Mouse (Mus musculus): ENCODE measurements around the gene Atp8b5. TPM values are rescaled to one million over a fixed set of nuclear protein-coding genes. Genes with fewer than 3 reads are reported as not detected.

Atp8b5 gene
- total and polyA plus RNA-seq, 2 experiments from 2014 or later = 0.52 to 1.8 TPM

DNA sequence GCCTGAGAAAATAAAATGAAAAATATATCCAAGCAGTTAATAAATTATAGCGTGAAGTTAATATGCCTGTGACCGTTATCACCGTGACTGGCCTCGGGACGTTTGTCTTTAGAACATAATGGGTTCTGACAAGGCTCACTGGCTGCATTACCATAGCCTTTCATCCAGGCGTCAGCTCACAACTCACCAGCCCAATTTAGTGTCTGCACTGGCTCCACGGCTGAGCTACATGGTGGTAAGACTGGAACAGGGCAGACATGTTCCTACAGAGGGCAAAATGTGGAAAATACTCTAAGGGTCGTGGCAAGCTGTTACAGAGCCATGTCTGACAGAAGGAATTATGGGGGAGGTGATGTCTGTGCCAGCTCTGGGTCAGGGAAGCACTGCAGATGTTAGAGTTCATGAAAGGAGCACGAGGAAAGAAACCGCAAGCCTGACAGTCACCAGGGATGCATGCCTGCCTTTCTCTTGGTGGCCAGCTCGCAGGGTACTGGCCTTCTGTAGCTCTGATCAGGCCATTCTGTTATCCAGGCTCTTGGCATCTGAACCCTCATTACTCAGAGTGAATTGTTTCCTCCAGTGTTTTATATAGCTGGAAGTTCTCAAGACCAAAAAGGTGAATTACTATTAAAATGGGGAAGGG lies 42.9 kb downstream of the Atp8b5 start:
- ATAC-seq (no peak), DNase-seq (no peak)
- H3K27me3 ChIP-seq (ENCODE audit: insufficient read depth, low read length) = no peaks in the 10 kb centered on the region
- no peak overlapping the region for H3K4me2 ChIP-seq (ENCODE audit: low read depth)
- H3K4me3 ChIP-seq (ENCODE audit: low read depth, low read length) = no peak overlapping the region
- no peaks in the 10 kb centered on the region for H3K4me1 ChIP-seq (ENCODE audit: insufficient read depth)
- no peak overlapping the region for H3K27ac ChIP-seq (ENCODE audit: low read depth, low read length)
- no peak for TF ChIP-seq CTCF (IDR thresholded peaks at IDR 0.05; ENCODE audit: low read depth)
- H3K36me3 ChIP-seq (ENCODE audit: insufficient read depth) = no peaks in the 10 kb centered on the region
- no peaks in the 10 kb centered on the region for H3K9me3 ChIP-seq (ENCODE audit: low read length)
- H3K9ac ChIP-seq = no peak overlapping the region
- WGBS = 35% methylated on average over 11 of the region's 11 CpGs

DNA sequence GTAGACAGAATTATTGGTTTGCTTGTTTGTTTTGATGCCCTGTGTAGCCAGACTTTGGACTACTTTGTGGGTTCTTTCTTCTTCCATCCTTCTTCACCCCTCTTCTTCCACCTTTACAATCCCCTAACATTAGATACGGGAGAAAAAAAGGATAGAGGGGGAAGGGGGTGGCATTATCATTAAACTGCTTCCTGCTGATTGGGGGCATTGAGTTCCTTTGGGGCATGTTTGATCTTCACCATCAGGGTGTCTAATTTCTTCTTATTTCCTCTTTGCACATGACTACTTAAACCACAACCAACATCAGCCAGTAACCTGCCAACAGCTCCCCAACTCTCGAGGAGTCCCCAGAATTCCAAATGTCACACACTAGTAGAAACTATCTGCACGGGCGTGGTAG lies 54.6 kb downstream of the Atp8b5 start:
- Histone ChIP-seq H3K36me3 (ENCODE audit: insufficient read depth) (no peaks in the 10 kb centered on the region), H3K4me1 (ENCODE audit: insufficient read depth) (no peaks in the 10 kb centered on the region), H3K4me2 (ENCODE audit: low read depth) (no peak overlapping the region), H3K27ac (ENCODE audit: low read depth, low read length) (no peak overlapping the region), H3K9ac (no peak overlapping the region), H3K4me3 (ENCODE audit: low read depth, low read length) (no peak overlapping the region), H3K27me3 (ENCODE audit: insufficient read depth, low read length) (no peaks in the 10 kb centered on the region), H3K9me3 (ENCODE audit: low read length) (no peaks in the 10 kb centered on the region)
- 87% methylated on average over 4 of the region's 4 CpGs for WGBS
- DNase-seq (no peak), ATAC-seq (no peak)
- TF ChIP-seq CTCF (IDR thresholded peaks at IDR 0.05; ENCODE audit: low read depth) = no peak

DNA sequence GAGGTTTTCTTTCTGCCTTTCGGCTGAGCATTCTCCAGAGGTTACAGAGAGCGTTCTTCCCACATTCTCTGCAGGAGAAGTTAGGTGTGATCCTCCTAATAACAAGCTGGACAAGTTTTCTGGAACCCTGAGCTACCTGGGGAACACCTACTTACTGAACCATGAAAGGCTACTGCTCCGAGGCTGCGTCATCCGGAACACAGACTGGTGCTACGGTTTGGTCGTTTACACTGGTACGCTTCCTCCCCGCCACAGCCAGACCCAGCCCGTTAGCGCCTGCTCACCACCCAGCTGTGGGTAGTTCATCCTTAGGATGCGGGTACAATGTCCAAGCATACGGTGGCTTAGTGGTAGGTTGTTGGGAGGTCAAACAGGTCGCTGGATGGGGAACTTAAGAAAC lies 55.4 kb downstream of the Atp8b5 start:
- WGBS = 91% methylated on average over 14 of the region's 14 CpGs
- DNase-seq (no peak), ATAC-seq (no peak)
- H3K27ac ChIP-seq (ENCODE audit: low read depth, low read length) = no peak overlapping the region
- H3K9ac ChIP-seq = no peak overlapping the region
- no peaks in the 10 kb centered on the region for H3K9me3 ChIP-seq (ENCODE audit: low read length)
- no peak overlapping the region for H3K4me2 ChIP-seq (ENCODE audit: low read depth)
- no peak overlapping the region for H3K4me3 ChIP-seq (ENCODE audit: low read depth, low read length)
- H3K36me3 ChIP-seq (ENCODE audit: insufficient read depth) = no peaks in the 10 kb centered on the region
- TF ChIP-seq CTCF (IDR thresholded peaks at IDR 0.05; ENCODE audit: low read depth) = no peak
- no peaks in the 10 kb centered on the region for H3K27me3 ChIP-seq (ENCODE audit: insufficient read depth, low read length)
- no peaks in the 10 kb centered on the region for H3K4me1 ChIP-seq (ENCODE audit: insufficient read depth)

DNA sequence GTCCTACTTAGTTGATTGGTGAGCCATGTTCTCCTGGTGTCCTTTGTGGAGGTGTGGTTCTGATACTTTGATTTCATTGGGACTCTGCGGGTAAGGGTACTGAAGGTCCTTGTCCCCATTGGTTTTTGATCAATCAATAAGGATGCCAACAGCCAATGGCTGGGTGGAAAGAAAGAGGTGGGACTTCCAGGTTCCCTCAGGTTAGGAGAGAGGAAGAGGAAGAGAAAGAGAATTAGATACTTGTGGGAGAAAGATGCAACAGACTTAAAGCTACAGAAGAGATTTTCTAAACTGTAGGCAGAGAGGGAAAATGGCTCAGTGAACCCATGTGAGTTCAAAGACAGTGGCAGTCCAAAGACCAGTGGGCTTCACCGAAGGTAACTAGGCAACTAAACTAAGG lies 60.2 kb downstream of the Atp8b5 start:
- Histone ChIP-seq H3K36me3 (ENCODE audit: insufficient read depth) (no peaks in the 10 kb centered on the region), H3K4me3 (ENCODE audit: low read depth, low read length) (no peak overlapping the region), H3K27me3 (ENCODE audit: insufficient read depth, low read length) (no peaks in the 10 kb centered on the region), H3K27ac (ENCODE audit: low read depth, low read length) (no peak overlapping the region), H3K4me2 (ENCODE audit: low read depth) (no peak overlapping the region), H3K4me1 (ENCODE audit: insufficient read depth) (no peaks in the 10 kb centered on the region), H3K9ac (no peak overlapping the region), H3K9me3 (ENCODE audit: low read length) (no peaks in the 10 kb centered on the region)
- 97% methylated on average over 2 of the region's 2 CpGs for WGBS
- DNase-seq (no peak), ATAC-seq (no peak)
- no peak for TF ChIP-seq CTCF (IDR thresholded peaks at IDR 0.05; ENCODE audit: low read depth)

DNA sequence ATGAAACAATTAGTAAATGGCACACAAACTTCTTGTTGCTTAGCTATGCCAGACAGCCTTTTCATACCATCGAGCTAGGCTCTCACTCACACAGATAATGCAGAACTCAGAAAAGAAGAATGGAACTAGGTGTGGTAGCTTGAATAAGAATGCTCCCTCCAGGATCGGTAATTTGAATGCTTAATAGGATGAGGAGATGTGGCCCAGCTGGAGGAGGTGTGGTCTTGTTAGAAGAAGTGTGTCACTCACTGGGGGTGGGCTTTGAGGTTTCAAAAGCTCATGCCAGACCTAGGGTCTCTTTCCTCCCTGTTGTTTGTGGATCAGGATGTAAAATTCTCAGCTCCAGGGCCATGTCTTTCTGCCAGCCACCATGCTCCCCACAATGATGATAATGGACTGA lies 67.8 kb downstream of the Atp8b5 start:
- DNase-seq (no peak), ATAC-seq (no peak)
- H3K9me3 ChIP-seq (ENCODE audit: low read length) = 0 out of 2 replicates have a peak, but pooled peaks cover 4% of the 10 kb centered on the region
- H3K4me1 ChIP-seq (ENCODE audit: insufficient read depth) = no peaks in the 10 kb centered on the region
- H3K36me3 ChIP-seq (ENCODE audit: insufficient read depth) = no peaks in the 10 kb centered on the region
- no peak overlapping the region for H3K9ac ChIP-seq
- no peaks in the 10 kb centered on the region for H3K27me3 ChIP-seq (ENCODE audit: insufficient read depth, low read length)
- WGBS = 31% methylated on average over 2 of the region's 2 CpGs
- TF ChIP-seq CTCF (IDR thresholded peaks at IDR 0.05; ENCODE audit: low read depth) = no peak
- H3K4me3 ChIP-seq (ENCODE audit: low read depth, low read length) = no peak overlapping the region
- H3K27ac ChIP-seq (ENCODE audit: low read depth, low read length) = no peak overlapping the region
- no peak overlapping the region for H3K4me2 ChIP-seq (ENCODE audit: low read depth)

DNA sequence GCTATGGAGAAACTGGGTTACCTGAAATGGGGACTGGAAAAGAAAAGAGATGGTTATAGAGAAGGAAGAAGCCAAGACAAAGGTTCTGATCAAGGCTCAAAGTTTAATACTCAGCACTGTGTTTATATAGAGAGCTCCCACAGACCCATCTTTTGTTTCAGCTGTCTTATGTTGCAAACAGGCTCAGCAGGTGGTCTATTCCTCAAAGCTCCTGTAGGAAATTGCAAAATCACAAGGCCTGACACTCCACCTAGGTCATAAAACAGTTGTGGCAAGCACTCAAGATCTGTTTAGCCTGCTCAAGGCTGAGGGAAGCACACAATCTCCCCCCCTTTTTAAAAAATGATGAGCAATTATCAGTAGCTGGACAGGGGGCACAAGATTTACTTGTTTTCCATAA lies 69.2 kb downstream of the Atp8b5 start:
- Histone ChIP-seq H3K4me2 (ENCODE audit: low read depth) (no peak overlapping the region), H3K9me3 (ENCODE audit: low read length) (0 out of 2 replicates have a peak, but pooled peaks cover 4% of the 10 kb centered on the region), H3K9ac (no peak overlapping the region), H3K27me3 (ENCODE audit: insufficient read depth, low read length) (no peaks in the 10 kb centered on the region), H3K4me3 (ENCODE audit: low read depth, low read length) (no peak overlapping the region), H3K4me1 (ENCODE audit: insufficient read depth) (no peaks in the 10 kb centered on the region), H3K36me3 (ENCODE audit: insufficient read depth) (no peaks in the 10 kb centered on the region), H3K27ac (ENCODE audit: low read depth, low read length) (no peak overlapping the region)
- DNase-seq (no peak), ATAC-seq (no peak)
- TF ChIP-seq CTCF (IDR thresholded peaks at IDR 0.05; ENCODE audit: low read depth) = no peak

DNA sequence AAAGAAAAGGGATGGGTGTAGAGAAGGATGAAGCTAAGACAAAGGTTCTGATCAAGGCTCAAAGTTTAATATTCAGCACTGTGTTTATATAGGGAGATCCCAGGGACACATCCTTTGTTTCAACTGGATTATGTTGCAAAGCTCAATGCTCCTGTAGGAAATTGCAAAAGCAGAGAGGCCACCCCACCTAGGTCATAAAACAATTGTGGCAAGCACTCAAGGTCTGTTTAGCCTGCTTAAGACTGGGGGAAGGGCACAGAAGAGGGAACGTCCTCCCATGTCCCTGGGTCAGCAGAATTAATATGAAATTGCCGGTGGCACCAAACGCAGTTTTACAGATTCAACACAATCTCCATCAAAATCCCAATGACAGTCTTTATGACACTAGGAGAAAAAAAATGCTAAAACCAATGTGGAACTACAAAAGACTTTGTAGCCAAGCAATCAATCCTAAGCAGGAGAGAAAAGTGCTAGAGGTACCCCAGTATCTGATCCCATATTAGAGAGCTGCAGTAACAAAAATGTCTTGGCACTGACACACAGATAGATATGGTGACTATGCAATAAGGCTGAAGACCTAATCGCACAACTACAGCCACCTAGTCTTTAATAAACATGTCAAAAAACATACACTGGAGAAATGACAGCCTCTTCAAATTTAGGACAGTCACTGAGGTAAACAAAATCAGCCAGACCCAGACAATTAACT lies 73.3 kb downstream of the Atp8b5 start:
- Histone ChIP-seq H3K4me3 (ENCODE audit: low read depth, low read length) (no peak overlapping the region), H3K27me3 (ENCODE audit: insufficient read depth, low read length) (no peaks in the 10 kb centered on the region), H3K36me3 (ENCODE audit: insufficient read depth) (no peaks in the 10 kb centered on the region), H3K4me1 (ENCODE audit: insufficient read depth) (no peaks in the 10 kb centered on the region), H3K4me2 (ENCODE audit: low read depth) (no peak overlapping the region), H3K27ac (ENCODE audit: low read depth, low read length) (no peak overlapping the region), H3K9ac (no peak overlapping the region), H3K9me3 (ENCODE audit: low read length) (0 out of 2 replicates have a peak, but pooled peaks cover 4% of the 10 kb centered on the region)
- 77% methylated on average over 4 of the region's 4 CpGs for WGBS
- ATAC-seq = no peak
- TF ChIP-seq CTCF (IDR thresholded peaks at IDR 0.05; ENCODE audit: low read depth) = no peak
- DNase-seq = no peak
